Mouse (Mus musculus) MEL (cell line): ENCODE data around the gene Gcnt3.
A peak's percentile ranks its signal among the peaks of the same experiment; 100 is the strongest.

Experiments
- CHD2 ChIP-seq: IDR thresholded peaks from 2 replicates; pipeline ENCODE4 v1.6.1; 2011; ENCODE audit warnings: low read length, improper control_type of control experiment
- CTCF ChIP-seq, 3 experiments: IDR thresholded peaks in 2 of 3; conservative IDR thresholded peaks in 1 of 3; 2 replicates each; pipeline ENCODE4 v1.5.1; 2011 to 2012; ENCODE audit warnings: low read length in 3 of 3, low read depth in 2 of 3, mild to moderate bottlenecking in 2 of 3, improper control_type of control experiment in 1 of 3, inconsistent platforms in 1 of 3, mixed read lengths in 1 of 3, moderate library complexity in 1 of 3; ENCODE audit not compliant: control insufficient read depth in 1 of 3, insufficient read depth in 1 of 3, poor library complexity in 1 of 3, severe bottlenecking in 1 of 3
- ETS1 ChIP-seq: IDR thresholded peaks from 2 replicates; pipeline ENCODE4 v1.6.1; 2012; ENCODE audit warnings: low read depth, mild to moderate bottlenecking, inconsistent platforms, low read length, improper control_type of control experiment, moderate library complexity
- GATA1 ChIP-seq: IDR thresholded peaks from 2 replicates; pipeline ENCODE4 v1.6.1; 2011; ENCODE audit warnings: low read depth, low read length, improper control_type of control experiment
- MAX ChIP-seq: IDR thresholded peaks from 2 replicates; pipeline ENCODE4 v1.6.1; 2011; ENCODE audit warnings: low read length, improper control_type of control experiment
- MXI1 ChIP-seq: IDR thresholded peaks from 2 replicates; pipeline ENCODE4 v1.6.1; 2011; ENCODE audit warnings: mild to moderate bottlenecking, low read depth, low read length, improper control_type of control experiment
- MYC ChIP-seq: IDR thresholded peaks from 2 replicates; pipeline ENCODE4 v1.6.1; 2011; ENCODE audit warnings: low read depth, mild to moderate bottlenecking, low read length, improper control_type of control experiment, moderate library complexity
- POLR2A ChIP-seq, 2 experiments: IDR thresholded peaks; 2 replicates each; pipeline ENCODE4 v1.6.1; 2011 to 2012; ENCODE audit warnings: low read length in 2 of 2, mild to moderate bottlenecking in 2 of 2, control low read depth in 1 of 2, improper control_type of control experiment in 1 of 2, low read depth in 1 of 2, moderate library complexity in 1 of 2; ENCODE audit not compliant: control insufficient read depth in 1 of 2, insufficient read depth in 1 of 2, poor library complexity in 1 of 2
- TCF12 ChIP-seq: IDR thresholded peaks from 2 replicates; pipeline ENCODE4 v1.6.1; 2014; ENCODE audit warnings: low read depth, mild to moderate bottlenecking, inconsistent platforms, low read length, improper control_type of control experiment, moderate library complexity
- UBTF ChIP-seq: IDR thresholded peaks from 2 replicates; pipeline ENCODE4 v1.6.1; 2012; ENCODE audit warnings: low read depth, mild to moderate bottlenecking, inconsistent platforms, low read length, improper control_type of control experiment, moderate library complexity, borderline replicate concordance; ENCODE audit not compliant: insufficient read depth
- USF1 ChIP-seq: IDR thresholded peaks from 2 replicates; pipeline ENCODE4 v1.6.1; 2014; ENCODE audit warnings: low read depth, mild to moderate bottlenecking, inconsistent platforms, low read length, improper control_type of control experiment, moderate library complexity
- USF2 ChIP-seq, 2 experiments: IDR thresholded peaks; 2 replicates each; pipeline ENCODE4 v1.6.1; 2011 to 2012; ENCODE audit warnings: improper control_type of control experiment in 2 of 2, low read length in 2 of 2, borderline replicate concordance in 1 of 2, inconsistent platforms in 1 of 2, low read depth in 1 of 2, mild to moderate bottlenecking in 1 of 2; ENCODE audit not compliant: insufficient read depth in 1 of 2

GRCm38 (mm10) chr9:69989303-69990121 lies 48.4 kb downstream of the Gcnt3 start, which contains the start of gene Bnip2:
- TF ChIP-seq CTCF (IDR thresholded peaks at IDR 0.05 in 2 of 3, conservative IDR thresholded peaks at IDR 0.05 in 1 of 3; ENCODE audit: control insufficient read depth in 1 of 3, insufficient read depth in 1 of 3, low read depth in 2 of 3, low read length in 3 of 3, poor library complexity in 1 of 3, severe bottlenecking in 1 of 3): no peak
- no peak for TF ChIP-seq GATA1
- TF ChIP-seq POLR2A (IDR thresholded peaks at IDR 0.05; ENCODE audit: control insufficient read depth in 1 of 2, insufficient read depth in 1 of 2, low read depth in 1 of 2, low read length in 2 of 2, poor library complexity in 1 of 2): peak; percentile 57 to 73; a peak in 3 of 4 replicates
- no peak; the same call in 1 of the 2 replicates for TF ChIP-seq MXI1
- no peak for TF ChIP-seq MYC
- no peak for TF ChIP-seq CHD2
- no peak for TF ChIP-seq MAX
- no peak for TF ChIP-seq ETS1
- no peak for TF ChIP-seq TCF12
- no peak for TF ChIP-seq USF1
- no peak for TF ChIP-seq UBTF
- TF ChIP-seq USF2 (IDR thresholded peaks at IDR 0.05; ENCODE audit: borderline replicate concordance in 1 of 2, insufficient read depth in 1 of 2, low read depth in 1 of 2, low read length in 2 of 2): no peak
